Mouse (Mus musculus): ENCODE measurements at regions not wholly inside any gene's neighbourhood (a gene's known extent, or its start where the extent isn't known, plus 50 kb on each side); places are given as distances from the start of the nearest gene placed in this dataset.

DNA sequence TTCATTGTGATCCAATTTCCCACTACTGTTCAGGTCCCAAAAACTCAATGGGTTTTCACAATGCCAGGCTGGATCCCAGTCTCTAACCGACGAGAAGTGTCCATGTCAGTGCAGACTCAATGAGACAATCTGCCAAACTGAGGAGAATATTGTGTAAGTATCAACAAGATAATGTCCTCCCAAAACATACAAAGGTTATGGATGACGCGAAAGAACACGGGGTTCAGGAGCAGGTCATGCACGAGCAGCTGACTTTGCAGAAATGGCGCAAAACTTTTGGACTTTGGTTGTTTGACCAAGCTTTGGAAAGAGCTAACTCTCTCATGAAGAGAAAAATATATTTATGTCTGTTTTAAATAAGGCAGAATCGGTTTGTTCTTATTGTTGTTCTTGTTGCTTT, 83.9 kb upstream of the Dpyd start:
- TF ChIP-seq CTCF (conservative IDR thresholded peaks at IDR 0.05; ENCODE audit: low read length) (no peak), POU5F1 (IDR thresholded peaks at IDR 0.05; ENCODE audit: borderline replicate concordance, low read length) (no peak)

All from E14TG2a.4 (cell line).